Mouse (Mus musculus) ES-E14 (cell line): Measurements from ENCODE around the gene Pdzd3.

Experiments
- CHD2 ChIP-seq: IDR thresholded peaks from 2 replicates; pipeline ENCODE4 v1.6.1; 2014; ENCODE audit warnings: mild to moderate bottlenecking, low read depth, low read length, inconsistent platforms
- HCFC1 ChIP-seq: IDR thresholded peaks from 2 replicates; pipeline ENCODE4 v1.6.1; 2012; ENCODE audit warnings: low read length, inconsistent platforms, borderline replicate concordance; ENCODE audit not compliant: insufficient read depth
- MAFK ChIP-seq: IDR thresholded peaks from 2 replicates; pipeline ENCODE4 v1.6.1; 2014; ENCODE audit warnings: mild to moderate bottlenecking, low read depth, low read length, inconsistent platforms; ENCODE audit not compliant: insufficient read depth
- ZC3H11A ChIP-seq: IDR thresholded peaks from 2 replicates; pipeline ENCODE4 v1.6.1; 2012; ENCODE audit warnings: low read depth, mild to moderate bottlenecking, inconsistent platforms, low read length, borderline replicate concordance
- ZNF384 ChIP-seq: IDR thresholded peaks from 2 replicates; pipeline ENCODE4 v1.6.1; 2012; ENCODE audit warnings: low read depth, low read length, inconsistent platforms

DNA sequence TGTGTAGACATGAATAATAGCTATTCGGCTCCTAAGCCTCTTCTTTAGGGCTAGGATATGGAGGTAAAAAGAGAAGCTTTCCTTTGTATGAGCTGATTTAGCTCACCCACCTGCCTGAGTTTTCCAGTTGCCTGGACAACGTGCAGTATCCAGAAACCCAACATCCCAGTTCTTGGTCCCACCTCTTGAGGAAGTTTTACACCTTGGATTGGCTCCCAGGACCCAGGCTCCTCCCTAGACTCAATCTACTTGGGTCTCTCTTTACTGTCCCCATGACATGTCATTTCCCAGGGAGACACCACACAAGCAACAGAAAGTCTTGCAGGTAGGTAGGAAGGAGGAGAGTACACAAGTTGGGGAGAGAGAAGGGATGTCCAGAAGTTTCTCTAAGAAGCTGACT lies 10.9 kb downstream of the Pdzd3 start, which contains the start of gene Ccdc153:
- TF ChIP-seq HCFC1 (no peak), CHD2 (no peak), ZNF384 (no peak), MAFK (no peak), ZC3H11A (no peak)
